Mouse (Mus musculus) naive thymus-derived CD4-positive, alpha-beta T cell, adult 5 months (primary cell): Measurements from ENCODE around the gene AY761185. TPM values are rescaled to one million over a fixed set of nuclear protein-coding genes. Genes with fewer than 3 reads are reported as not detected.

Experiments
- polyA plus RNA-seq: library from polyadenylated mRNA; unstranded; fragments of 100-300 nt; shearing (Covaris generic); gene quantifications from one replicate; pipeline ENCODE4 v1.2.1, GENCODE M21; 2017

The AY761185 gene
- not detected for polyA plus RNA-seq

DNA sequence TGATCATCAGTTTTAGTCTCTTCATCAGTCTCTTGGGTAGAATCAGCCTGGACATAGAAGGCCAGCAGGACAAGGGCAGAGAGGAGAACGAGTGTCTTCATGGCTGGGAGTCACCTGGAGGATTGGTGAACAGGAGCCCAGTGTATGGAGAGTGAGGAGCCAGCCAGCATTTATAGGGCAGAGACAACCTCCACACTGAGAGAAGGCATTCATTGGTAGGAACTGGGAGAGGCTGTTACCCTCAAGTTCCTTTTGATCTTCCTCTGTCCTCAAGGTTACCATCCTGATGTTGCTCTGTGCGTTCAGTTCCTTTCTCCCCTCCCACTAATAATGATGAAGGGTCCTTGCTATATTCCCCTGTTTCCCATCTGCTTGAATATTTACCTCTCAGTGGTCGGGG, at the start of gene AY761185:
AY761185 (minus strand) TSS at position 101 of the 400 bp plus-strand sequence.

DNA sequence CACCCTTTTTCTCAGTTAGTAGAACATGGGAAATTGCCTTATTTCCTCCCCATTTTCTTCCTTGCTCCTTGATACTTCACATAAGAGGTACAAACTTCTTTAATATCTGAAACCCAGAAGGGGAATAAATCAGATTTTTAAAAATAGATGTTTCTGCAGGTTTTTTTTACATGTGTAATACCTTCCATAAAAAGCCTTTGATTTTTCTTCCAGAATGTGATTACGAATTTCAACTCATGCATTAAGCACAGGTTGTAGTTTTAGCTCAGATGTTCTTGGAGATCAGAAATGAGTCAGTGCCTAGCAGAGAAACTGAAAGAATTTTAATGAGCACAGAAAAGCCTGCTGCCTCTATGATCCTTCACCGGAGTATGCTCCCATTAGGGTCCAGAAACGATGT, 22.5 kb downstream of the AY761185 start, which contains the start of gene Gm6040:
Gm6040 (minus strand) TSS at position 101 of the 400 bp plus-strand sequence.

DNA sequence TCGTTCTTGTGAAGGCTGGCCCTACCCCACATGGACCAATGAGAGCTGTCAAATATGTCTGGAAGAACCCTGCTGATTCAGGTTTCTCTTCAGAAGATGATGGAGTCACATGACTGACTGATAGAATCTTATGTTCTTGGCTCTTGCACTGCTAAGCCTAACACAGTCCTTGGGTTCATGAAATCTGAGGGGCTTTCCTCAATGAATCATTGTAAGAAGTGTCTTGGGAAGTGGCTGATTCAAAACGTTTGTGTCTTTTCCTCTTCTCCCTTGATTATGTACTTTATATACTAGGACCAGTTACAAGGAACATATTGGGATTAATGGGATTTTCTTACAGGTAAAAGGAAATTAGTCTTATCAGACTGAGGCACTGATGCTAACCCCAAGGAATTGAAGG, 42.0 kb downstream of the AY761185 start, which contains the start of gene Gm15056:
Gm15056 (minus strand) TSS at position 101 of the 400 bp plus-strand sequence.

Other genes starting within 250 kb of the AY761185 start
- gene Defb33, start 52.0 kb downstream of the AY761185 start, polyA plus RNA-seq = not detected
- not detected for gene Gm15056, start 42.1 kb downstream of the AY761185 start, polyA plus RNA-seq
- gene Gm6040, start 22.6 kb downstream of the AY761185 start, polyA plus RNA-seq = not detected
- not detected for gene Defa21, start 80.8 kb upstream of the AY761185 start, polyA plus RNA-seq
- not detected for gene Defa23, start 110.3 kb upstream of the AY761185 start, polyA plus RNA-seq
- not detected for gene Defa35, start 120.3 kb upstream of the AY761185 start, polyA plus RNA-seq
- gene Defa25, start 139.7 kb upstream of the AY761185 start, polyA plus RNA-seq = not detected
- not detected for gene Gm14851, start 151.3 kb upstream of the AY761185 start, polyA plus RNA-seq
- gene Defa30, start 189.9 kb upstream of the AY761185 start, polyA plus RNA-seq = not detected
- not detected for gene Defa22, start 217.6 kb upstream of the AY761185 start, polyA plus RNA-seq
- gene Defa31, start 246.9 kb upstream of the AY761185 start, polyA plus RNA-seq = not detected